Mouse (Mus musculus): ENCODE data around the gene Crisp2.

The Crisp2 gene

GRCm38 (mm10) chr17:40716273-40716672 lies 90.5 kb downstream of the Crisp2 start:
- in situ Hi-C loops (cut with MboI, MseI), result no loop called here
